Mouse (Mus musculus): ENCODE measurements at regions not wholly inside any gene's neighbourhood (a gene's known extent, or its start where the extent isn't known, plus 50 kb on each side); places are given as distances from the start of the nearest gene placed in this dataset.

GRCm38 (mm10) chr12:95054887-95055286, 637.1 kb upstream of the Flrt2 start:
- DNase-seq (ENCODE audit: low spot score in 2 of 2), result no peak

DNA sequence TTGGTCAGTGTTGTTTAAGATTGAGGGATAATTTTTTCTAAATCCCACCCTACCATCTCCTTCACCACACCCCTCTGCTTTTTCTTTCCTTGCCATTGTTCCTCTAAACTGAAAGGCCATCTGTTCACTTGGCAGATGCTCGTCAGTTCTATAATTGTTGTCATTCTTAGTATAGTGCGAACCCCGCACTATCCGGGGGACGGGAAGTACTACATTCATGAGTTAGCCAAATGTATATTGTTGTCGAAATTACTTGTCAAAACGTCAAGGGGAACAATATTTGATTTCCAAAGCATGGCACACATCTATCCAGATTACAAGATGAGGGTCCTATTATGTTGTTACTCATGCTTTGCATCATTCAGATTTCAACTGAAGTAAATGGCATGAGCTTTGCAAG, 635.1 kb upstream of the Flrt2 start:
- no peak for DNase-seq (ENCODE audit: low spot score in 2 of 2)

DNA sequence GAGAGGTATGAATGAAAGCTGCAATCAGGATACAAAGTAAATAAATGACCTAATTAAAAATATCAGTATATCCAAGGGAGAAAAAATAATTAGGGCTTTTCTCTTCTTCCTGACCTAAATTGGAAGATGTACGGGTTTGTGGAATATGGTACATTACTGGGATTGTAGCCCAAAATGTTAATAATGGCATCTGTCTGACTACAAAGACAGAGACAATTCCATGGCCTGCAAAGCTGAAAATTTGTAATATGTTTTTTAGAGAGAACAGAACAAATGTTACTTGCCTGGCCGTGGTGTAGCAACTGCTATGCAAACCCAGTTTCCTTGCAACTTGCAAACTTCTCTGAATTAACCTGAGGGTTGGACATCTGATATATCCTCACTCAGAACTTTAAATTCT, 632.6 kb upstream of the Flrt2 start:
- no peak for DNase-seq (ENCODE audit: low spot score in 2 of 2)

- DNase-seq (ENCODE audit: low spot score in 2 of 2), result no peak
These were observed 619.7 kb upstream of the Flrt2 start for GRCm38 (mm10) chr12:95072307-95072706.

- DNase-seq (ENCODE audit: low spot score in 2 of 2), result no peak
These were observed 572.6 kb upstream of the Flrt2 start for GRCm38 (mm10) chr12:95119223-95119952.

DNA sequence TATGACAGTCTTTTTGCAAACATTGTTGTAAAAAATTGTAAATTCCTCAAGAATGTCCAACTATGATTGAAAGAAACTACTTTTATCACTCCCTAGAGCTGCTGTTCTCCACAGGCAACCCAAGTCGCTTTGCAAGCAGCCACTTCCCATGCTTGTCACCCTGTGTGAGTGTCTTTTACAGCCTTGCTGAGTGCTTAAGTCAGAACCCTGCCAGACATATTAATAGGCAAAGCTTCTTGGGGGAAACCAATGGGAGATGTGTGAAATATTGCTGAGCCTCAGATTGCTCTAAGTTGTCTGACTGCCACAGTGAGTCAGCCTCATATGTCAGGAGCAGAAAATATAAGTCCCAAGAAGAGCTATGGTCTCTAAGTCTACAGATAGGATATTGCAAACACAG, 559.2 kb upstream of the Flrt2 start:
- no peak for DNase-seq (ENCODE audit: low spot score in 2 of 2)

DNA sequence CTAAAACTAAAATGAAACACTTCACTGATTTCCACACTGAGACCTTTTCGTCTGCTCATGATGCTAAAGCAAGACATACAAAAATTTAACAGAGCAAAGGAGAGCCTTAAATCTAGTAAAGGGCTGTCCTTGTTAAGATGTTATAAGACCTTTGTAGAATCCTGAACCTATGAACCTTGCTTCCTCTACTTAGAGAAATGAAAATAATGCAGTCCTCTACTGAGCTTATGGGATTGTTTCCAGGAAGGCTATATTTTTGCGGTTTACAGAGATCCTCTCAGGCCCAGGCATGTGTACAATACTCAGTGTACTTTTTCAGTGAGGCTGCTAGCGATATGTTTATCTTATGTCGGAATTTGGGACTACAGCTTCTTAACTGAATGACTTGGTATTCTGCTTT, 558.5 kb upstream of the Flrt2 start:
- DNase-seq (ENCODE audit: low spot score in 2 of 2), result no peak

- DNase-seq (ENCODE audit: low spot score in 2 of 2), result no peak
These were observed 553.9 kb upstream of the Flrt2 start for GRCm38 (mm10) chr12:95138167-95138566.

DNA sequence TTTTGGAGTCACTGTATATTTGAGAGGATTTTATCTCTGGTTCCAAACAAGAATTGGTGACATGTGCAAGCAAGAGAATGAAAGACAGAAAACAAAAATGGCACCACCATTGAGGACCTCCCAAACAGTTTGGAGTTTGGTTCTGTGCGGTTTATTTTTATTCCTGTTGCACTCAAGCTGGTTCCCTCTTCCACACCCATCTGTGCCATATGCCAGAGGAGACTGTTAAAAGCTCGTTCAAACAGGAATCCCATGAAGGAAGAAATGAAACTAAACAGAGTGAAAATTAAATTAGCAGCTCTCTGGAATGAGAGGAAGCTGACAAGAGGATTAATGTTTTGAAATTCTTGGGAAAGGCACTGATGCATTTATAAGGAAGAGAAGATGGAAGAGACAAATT, 521.0 kb upstream of the Flrt2 start:
- peak; percentile 4 to 14 for DNase-seq (ENCODE audit: low spot score in 2 of 2)

- DNase-seq (ENCODE audit: low spot score in 2 of 2), result no peak
These were observed 518.1 kb upstream of the Flrt2 start for GRCm38 (mm10) chr12:95173810-95174402.

DNA sequence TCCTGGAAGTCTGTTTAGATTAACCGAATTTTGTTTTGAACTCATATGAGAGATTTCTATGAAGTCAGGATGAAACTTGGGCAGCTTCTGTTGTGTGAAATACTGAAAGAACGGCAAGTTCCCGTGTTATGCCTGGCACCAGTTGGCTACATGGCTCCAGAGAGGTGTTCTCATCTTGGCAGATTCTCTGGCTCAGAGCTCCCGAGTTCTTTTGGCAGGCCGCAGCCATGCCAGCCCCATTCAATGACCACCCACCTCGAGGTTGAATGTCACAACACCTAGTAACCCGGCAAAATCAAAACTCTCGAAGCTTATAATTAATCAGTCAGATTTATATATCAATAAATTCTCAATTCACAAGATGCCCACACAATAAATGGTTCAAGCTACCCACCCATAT, 489.5 kb upstream of the Flrt2 start:
- DNase-seq (ENCODE audit: low spot score in 2 of 2), result no peak

DNA sequence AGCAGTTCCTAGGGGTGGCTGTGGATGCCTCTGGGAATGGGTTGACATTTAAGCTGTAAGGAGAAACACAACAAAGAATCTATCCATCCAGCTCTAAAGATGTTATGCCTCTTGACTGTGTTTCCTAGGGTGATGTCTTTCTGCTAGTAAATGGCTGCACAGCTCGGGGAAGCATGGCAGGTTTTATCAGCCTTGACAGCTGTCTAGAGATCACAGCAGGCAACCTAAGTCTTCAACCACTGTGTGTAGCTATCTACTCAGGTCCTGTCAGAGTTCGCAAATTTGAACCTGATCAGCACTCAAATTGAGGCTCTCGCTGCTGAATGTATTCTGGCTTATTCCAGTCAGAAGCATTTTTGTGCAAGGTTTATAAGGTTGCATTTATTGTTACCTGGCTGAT, 486.9 kb upstream of the Flrt2 start:
- no peak for DNase-seq (ENCODE audit: low spot score in 2 of 2)

- DNase-seq (ENCODE audit: low spot score in 2 of 2), result no peak
These were observed 452.8 kb upstream of the Flrt2 start for GRCm38 (mm10) chr12:95239158-95239779.

GRCm38 (mm10) chr12:95267187-95267586, 424.8 kb upstream of the Flrt2 start:
- no peak for DNase-seq (ENCODE audit: low spot score in 2 of 2)

DNA sequence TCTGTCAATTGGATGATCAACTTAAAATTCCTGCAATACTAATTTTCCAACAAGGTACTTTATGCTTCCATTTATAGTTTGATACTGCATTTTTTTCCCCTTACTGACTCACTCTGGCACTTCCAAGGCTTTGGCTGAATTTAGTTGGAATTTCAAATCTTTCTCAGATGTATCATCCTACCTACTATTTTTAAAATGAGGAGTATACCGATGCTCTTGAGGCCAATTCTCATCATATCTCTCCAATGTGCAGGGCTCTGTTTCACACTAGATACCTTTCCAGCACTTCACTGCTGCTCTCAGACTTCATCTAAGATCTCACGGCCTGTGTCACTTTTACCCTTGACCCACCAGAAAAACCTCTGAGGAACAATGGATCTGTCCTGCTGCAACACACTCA, 386.6 kb upstream of the Flrt2 start:
- DNase-seq (ENCODE audit: low spot score in 2 of 2), result no peak

- no peak for DNase-seq (ENCODE audit: low spot score in 2 of 2)
These were observed 376.8 kb upstream of the Flrt2 start for GRCm38 (mm10) chr12:95315151-95315750.

- DNase-seq (ENCODE audit: low spot score in 2 of 2), result no peak
These were observed 375.2 kb upstream of the Flrt2 start for GRCm38 (mm10) chr12:95316820-95317219.

DNA sequence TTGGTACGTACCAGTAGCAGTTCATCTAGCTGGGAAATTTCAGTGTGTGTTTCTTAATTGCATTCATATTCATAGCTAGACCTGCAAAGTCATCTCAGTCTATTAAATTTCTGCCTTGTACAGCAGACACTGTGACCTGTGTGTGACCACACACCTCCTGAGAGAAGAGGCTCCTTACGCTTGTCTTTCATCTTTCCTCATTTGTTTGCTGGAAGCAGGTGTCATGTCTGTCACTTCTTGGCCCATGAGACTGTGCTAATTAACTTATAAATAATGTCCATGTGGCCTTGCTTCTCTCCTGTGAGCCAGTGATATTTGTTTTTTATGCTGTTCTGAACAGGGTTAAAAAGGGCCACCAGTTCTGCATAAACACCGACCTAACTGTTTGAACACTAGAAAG, 370.3 kb upstream of the Flrt2 start:
- no peak for DNase-seq (ENCODE audit: low spot score in 2 of 2)

GRCm38 (mm10) chr12:95329666-95330065, 362.4 kb upstream of the Flrt2 start:
- DNase-seq (ENCODE audit: low spot score in 2 of 2), result no peak

- no peak for DNase-seq (ENCODE audit: low spot score in 2 of 2)
These were observed 344.2 kb upstream of the Flrt2 start for GRCm38 (mm10) chr12:95347786-95348185.

- DNase-seq (ENCODE audit: low spot score in 2 of 2), result no peak
These were observed 336.9 kb upstream of the Flrt2 start for GRCm38 (mm10) chr12:95355151-95355550.

- DNase-seq (ENCODE audit: low spot score in 2 of 2), result no peak
These were observed 307.6 kb upstream of the Flrt2 start for GRCm38 (mm10) chr12:95384248-95384964.
